Mouse (Mus musculus): Measurements from ENCODE around the gene Lmf1. TPM values are rescaled to one million over a fixed set of nuclear protein-coding genes. Genes with fewer than 3 reads are reported as not detected.

The Lmf1 gene
- polyA plus RNA-seq, 2 experiments: 20.3 to 26.9 TPM

GRCm38 (mm10) chr17:25556630-25557354 lies 22.1 kb upstream of the Lmf1 start:
- whole genome bisulfite sequencing: 9% methylated on average over 21 of the region's 21 CpGs
- peak overlapping the region; percentile 42 for H3K9ac ChIP-seq (ENCODE audit: low read depth, low read length, severe bottlenecking)

GRCm38 (mm10) chr17:25559634-25560033 lies 19.3 kb upstream of the Lmf1 start:
- Histone ChIP-seq H3K9me3 (ENCODE audit: control insufficient read depth, low read length) (no peaks in the 10 kb centered on the region), H3K4me2 (replicated peaks; ENCODE audit: low read depth, low read length, severe bottlenecking) (no peak overlapping the region), H3K36me3 (ENCODE audit: control insufficient read depth, insufficient read depth, low read length) (no peaks in the 10 kb centered on the region), H3K27ac (replicated peaks; ENCODE audit: low read depth, low read length) (no peak overlapping the region), H3K9ac (ENCODE audit: low read depth, low read length, severe bottlenecking) (no peak overlapping the region), H3K4me3 (replicated peaks; ENCODE audit: low read length) (no peak overlapping the region), H3K4me1 (ENCODE audit: control insufficient read depth, insufficient read depth, low read length) (peaks cover 24% of the 10 kb centered on the region), H3K27me3 (ENCODE audit: control insufficient read depth, insufficient read depth, low read length) (no peaks in the 10 kb centered on the region)
- WGBS: 50% methylated on average over 4 of the region's 4 CpGs
- DNase-seq (ENCODE audit: low spot score): no peak
- ATAC-seq (ENCODE audit: low FRiP score, low read depth): no peak
- no peak for TF ChIP-seq POLR2A (IDR thresholded peaks at IDR 0.05; ENCODE audit: borderline replicate concordance, extremely low read depth, insufficient read depth, insufficient read length)

More at GRCm38 (mm10) chr17:25556630-25557354, 22.1 kb upstream of the Lmf1 start:
- DNase-seq (ENCODE audit: low spot score): peak; percentile 55
- Histone ChIP-seq H3K4me2 (replicated peaks; ENCODE audit: low read depth, low read length, severe bottlenecking) (peak overlapping the region; percentile 53), H3K9me3 (ENCODE audit: control insufficient read depth, low read length) (no peaks in the 10 kb centered on the region), H3K27ac (replicated peaks; ENCODE audit: low read depth, low read length) (peak overlapping the region; percentile 38), H3K27me3 (ENCODE audit: control insufficient read depth, insufficient read depth, low read length) (no peaks in the 10 kb centered on the region), H3K4me3 (replicated peaks; ENCODE audit: low read length) (peak overlapping the region; percentile 25), H3K36me3 (ENCODE audit: control insufficient read depth, insufficient read depth, low read length) (no peaks in the 10 kb centered on the region), H3K4me1 (ENCODE audit: control insufficient read depth, insufficient read depth, low read length) (peaks cover 23% of the 10 kb centered on the region)
- ATAC-seq (ENCODE audit: low FRiP score, low read depth): peak; percentile 59
- TF ChIP-seq POLR2A (IDR thresholded peaks at IDR 0.05; ENCODE audit: borderline replicate concordance, extremely low read depth, insufficient read depth, insufficient read length): no peak

- no peak overlapping the region for H3K4me2 ChIP-seq (replicated peaks; ENCODE audit: low read depth, low read length, severe bottlenecking)
- WGBS: 46% methylated on average over 5 of the region's 5 CpGs
- H3K4me1 ChIP-seq (ENCODE audit: control insufficient read depth, insufficient read depth, low read length): peaks cover 23% of the 10 kb centered on the region
- H3K27me3 ChIP-seq (ENCODE audit: control insufficient read depth, insufficient read depth, low read length): no peaks in the 10 kb centered on the region
- no peak overlapping the region for H3K9ac ChIP-seq (ENCODE audit: low read depth, low read length, severe bottlenecking)
- H3K9me3 ChIP-seq (ENCODE audit: control insufficient read depth, low read length): no peaks in the 10 kb centered on the region
- no peak for TF ChIP-seq POLR2A (IDR thresholded peaks at IDR 0.05; ENCODE audit: borderline replicate concordance, extremely low read depth, insufficient read depth, insufficient read length)
- H3K4me3 ChIP-seq (replicated peaks; ENCODE audit: low read length): no peak overlapping the region
- H3K27ac ChIP-seq (replicated peaks; ENCODE audit: low read depth, low read length): no peak overlapping the region
- DNase-seq (ENCODE audit: low spot score): no peak
- no peaks in the 10 kb centered on the region for H3K36me3 ChIP-seq (ENCODE audit: control insufficient read depth, insufficient read depth, low read length)
- ATAC-seq (ENCODE audit: low FRiP score, low read depth): no peak
These were observed 18.2 kb upstream of the Lmf1 start for GRCm38 (mm10) chr17:25560554-25561222.

GRCm38 (mm10) chr17:25561223-25562028 lies 17.5 kb upstream of the Lmf1 start:
- 54% methylated on average over 16 of the region's 16 CpGs for WGBS
- H3K4me1 ChIP-seq (ENCODE audit: control insufficient read depth, insufficient read depth, low read length): peaks cover 16% of the 10 kb centered on the region
- no peaks in the 10 kb centered on the region for H3K36me3 ChIP-seq (ENCODE audit: control insufficient read depth, insufficient read depth, low read length)
- no peak for DNase-seq (ENCODE audit: low spot score)
- H3K4me2 ChIP-seq (replicated peaks; ENCODE audit: low read depth, low read length, severe bottlenecking): no peak overlapping the region
- no peak overlapping the region for H3K4me3 ChIP-seq (replicated peaks; ENCODE audit: low read length)
- TF ChIP-seq POLR2A (IDR thresholded peaks at IDR 0.05; ENCODE audit: borderline replicate concordance, extremely low read depth, insufficient read depth, insufficient read length): no peak
- no peak for ATAC-seq (ENCODE audit: low FRiP score, low read depth)
- H3K9me3 ChIP-seq (ENCODE audit: control insufficient read depth, low read length): no peaks in the 10 kb centered on the region
- no peaks in the 10 kb centered on the region for H3K27me3 ChIP-seq (ENCODE audit: control insufficient read depth, insufficient read depth, low read length)
- H3K27ac ChIP-seq (replicated peaks; ENCODE audit: low read depth, low read length): no peak overlapping the region
- no peak overlapping the region for H3K9ac ChIP-seq (ENCODE audit: low read depth, low read length, severe bottlenecking)

GRCm38 (mm10) chr17:25564481-25564880 lies 14.4 kb upstream of the Lmf1 start:
- Histone ChIP-seq H3K4me3 (replicated peaks; ENCODE audit: low read length) (no peak overlapping the region), H3K9ac (ENCODE audit: low read depth, low read length, severe bottlenecking) (no peak overlapping the region), H3K27me3 (ENCODE audit: control insufficient read depth, insufficient read depth, low read length) (peaks cover 7% of the 10 kb centered on the region), H3K4me1 (ENCODE audit: control insufficient read depth, insufficient read depth, low read length) (peaks cover 21% of the 10 kb centered on the region), H3K27ac (replicated peaks; ENCODE audit: low read depth, low read length) (no peak overlapping the region), H3K9me3 (ENCODE audit: control insufficient read depth, low read length) (no peaks in the 10 kb centered on the region), H3K4me2 (replicated peaks; ENCODE audit: low read depth, low read length, severe bottlenecking) (no peak overlapping the region), H3K36me3 (ENCODE audit: control insufficient read depth, insufficient read depth, low read length) (no peaks in the 10 kb centered on the region; the same call in 1 of the 2 replicates)
- DNase-seq (ENCODE audit: low spot score): no peak
- WGBS: 81% methylated on average over 5 of the region's 5 CpGs
- no peak for TF ChIP-seq POLR2A (IDR thresholded peaks at IDR 0.05; ENCODE audit: borderline replicate concordance, extremely low read depth, insufficient read depth, insufficient read length)
- no peak for ATAC-seq (ENCODE audit: low FRiP score, low read depth)

Data from limb, embryonic 14.5 days (tissue).